Mouse (Mus musculus) MEL (cell line): ENCODE measurements at regions not wholly inside any gene's neighbourhood (a gene's known extent, or its start where the extent isn't known, plus 50 kb on each side); places are given as distances from the start of the nearest gene placed in this dataset.

Experiments
- DNase-seq: peaks from one replicate; pipeline ENCODE4 v3.0.0; 2011; ENCODE audit warnings: low read depth, low spot score
- H3K27ac ChIP-seq: 2 replicates; pipeline ENCODE4 v1.5.1; 2012; ENCODE audit warnings: low read depth, mild to moderate bottlenecking, control low read depth, low read length, moderate library complexity; ENCODE audit not compliant: control insufficient read depth
- H3K27me3 ChIP-seq, 2 experiments: fragments of 150-350 bp in 1 of 2; sonication (generic) in 1 of 2; 2 replicates each; pipeline ENCODE4 v1.6.1; 2012; ENCODE audit warnings: low read length in 2 of 2, mild to moderate bottlenecking in 2 of 2, improper control_type of control experiment in 1 of 2, moderate library complexity in 1 of 2; ENCODE audit not compliant: insufficient read depth in 2 of 2, control insufficient read depth in 1 of 2
- H3K36me3 ChIP-seq, 2 experiments: 2 replicates each; pipeline ENCODE4 v1.6.1; 2012 to 2014; ENCODE audit warnings: low read length in 2 of 2, improper control_type of control experiment in 1 of 2, inconsistent platforms in 1 of 2, mild to moderate bottlenecking in 1 of 2; ENCODE audit not compliant: insufficient read depth in 2 of 2, control insufficient read depth in 1 of 2
- H3K4me1 ChIP-seq, 2 experiments: fragments of 150-350 bp in 1 of 2; sonication (generic) in 1 of 2; 2 replicates each; pipeline ENCODE4 v1.6.1; 2012; ENCODE audit warnings: low read length in 2 of 2, improper control_type of control experiment in 1 of 2, mild to moderate bottlenecking in 1 of 2; ENCODE audit not compliant: insufficient read depth in 2 of 2, control insufficient read depth in 1 of 2
- H3K4me3 ChIP-seq, 2 experiments: fragments of 150-350 bp in 1 of 2; sonication (generic) in 1 of 2; 2 replicates each; pipeline ENCODE4 v1.5.1; 2012; ENCODE audit warnings: low read depth in 2 of 2, low read length in 2 of 2, mild to moderate bottlenecking in 2 of 2, moderate library complexity in 2 of 2, control low read depth in 1 of 2, improper control_type of control experiment in 1 of 2; ENCODE audit not compliant: control insufficient read depth in 1 of 2, insufficient read depth in 1 of 2
- H3K79me2 ChIP-seq: 2 replicates; pipeline ENCODE4 v1.6.1; 2012; ENCODE audit warnings: mild to moderate bottlenecking, low read length, moderate library complexity; ENCODE audit not compliant: control insufficient read depth, poor library complexity, insufficient read depth
- H3K9ac ChIP-seq: 2 replicates; pipeline ENCODE4 v1.6.1; 2012; ENCODE audit warnings: low read depth, mild to moderate bottlenecking, control low read depth, low read length, moderate library complexity; ENCODE audit not compliant: control insufficient read depth, poor library complexity, severe bottlenecking
- H3K9me3 ChIP-seq: fragments of 150-350 bp; sonication (generic); replicated peaks from 2 replicates; pipeline ENCODE4 v1.6.1; 2012; ENCODE audit warnings: mild to moderate bottlenecking, low read length, improper control_type of control experiment, moderate library complexity; ENCODE audit not compliant: insufficient read depth
- CTCF ChIP-seq, 3 experiments: IDR thresholded peaks in 2 of 3; conservative IDR thresholded peaks in 1 of 3; 2 replicates each; pipeline ENCODE4 v1.5.1; 2011 to 2012; ENCODE audit warnings: low read length in 3 of 3, low read depth in 2 of 3, mild to moderate bottlenecking in 2 of 3, improper control_type of control experiment in 1 of 3, inconsistent platforms in 1 of 3, mixed read lengths in 1 of 3, moderate library complexity in 1 of 3; ENCODE audit not compliant: control insufficient read depth in 1 of 3, insufficient read depth in 1 of 3, poor library complexity in 1 of 3, severe bottlenecking in 1 of 3
- EP300 ChIP-seq, 2 experiments: IDR thresholded peaks; 2 replicates each; pipeline ENCODE4 v1.6.1; 2011; ENCODE audit warnings: improper control_type of control experiment in 2 of 2, low read length in 2 of 2, low read depth in 1 of 2, mild to moderate bottlenecking in 1 of 2
- ETS1 ChIP-seq: IDR thresholded peaks from 2 replicates; pipeline ENCODE4 v1.6.1; 2012; ENCODE audit warnings: low read depth, mild to moderate bottlenecking, inconsistent platforms, low read length, improper control_type of control experiment, moderate library complexity
- JUND ChIP-seq: IDR thresholded peaks from 2 replicates; pipeline ENCODE4 v1.6.1; 2011; ENCODE audit warnings: low read depth, mild to moderate bottlenecking, improper control_type of control experiment, low read length
- KAT2A ChIP-seq: conservative IDR thresholded peaks from 2 replicates; pipeline ENCODE4 v1.6.1; 2012; ENCODE audit warnings: low read depth, low read length, improper control_type of control experiment, inconsistent platforms
- MXI1 ChIP-seq: IDR thresholded peaks from 2 replicates; pipeline ENCODE4 v1.6.1; 2011; ENCODE audit warnings: mild to moderate bottlenecking, low read depth, low read length, improper control_type of control experiment
- MYB ChIP-seq: IDR thresholded peaks from 2 replicates; pipeline ENCODE4 v1.6.1; 2011; ENCODE audit warnings: mild to moderate bottlenecking, low read depth, low read length, improper control_type of control experiment
- NELFE ChIP-seq: IDR thresholded peaks from 2 replicates; pipeline ENCODE4 v1.6.1; 2011; ENCODE audit warnings: low read depth, low read length, improper control_type of control experiment
- RAD21 ChIP-seq: IDR thresholded peaks from 2 replicates; pipeline ENCODE4 v1.6.1; 2011; ENCODE audit warnings: mild to moderate bottlenecking, low read depth, low read length, improper control_type of control experiment
- SMC3 ChIP-seq: IDR thresholded peaks from 2 replicates; pipeline ENCODE4 v1.6.1; 2011; ENCODE audit warnings: low read depth, low read length, improper control_type of control experiment
- TAL1 ChIP-seq: IDR thresholded peaks from 2 replicates; pipeline ENCODE4 v1.6.1; 2012; ENCODE audit warnings: mild to moderate bottlenecking, inconsistent platforms, low read length, moderate library complexity, mixed read lengths
- TCF12 ChIP-seq: IDR thresholded peaks from 2 replicates; pipeline ENCODE4 v1.6.1; 2014; ENCODE audit warnings: low read depth, mild to moderate bottlenecking, inconsistent platforms, low read length, improper control_type of control experiment, moderate library complexity
- USF2 ChIP-seq, 2 experiments: IDR thresholded peaks; 2 replicates each; pipeline ENCODE4 v1.6.1; 2011 to 2012; ENCODE audit warnings: improper control_type of control experiment in 2 of 2, low read length in 2 of 2, borderline replicate concordance in 1 of 2, inconsistent platforms in 1 of 2, low read depth in 1 of 2, mild to moderate bottlenecking in 1 of 2; ENCODE audit not compliant: insufficient read depth in 1 of 2
- ZMIZ1 ChIP-seq: IDR thresholded peaks from 2 replicates; pipeline ENCODE4 v1.6.1; 2012; ENCODE audit warnings: low read depth, mild to moderate bottlenecking, inconsistent platforms, low read length, improper control_type of control experiment, moderate library complexity

GRCm38 (mm10) chr17:9282333-9283176 lies 139.3 kb upstream of the Gm17728 start:
- no peak overlapping the region for H3K4me3 ChIP-seq
- H3K27me3 ChIP-seq, result no peaks in the 10 kb centered on the region
- peak; percentile 56; the same call in 1 of the 2 replicates for TF ChIP-seq TCF12
- TF ChIP-seq MXI1, result no peak
- TF ChIP-seq MYB, result no peak
- TF ChIP-seq TAL1, result no peak
- peak in 1 of 2 experiments; percentile 60; a peak in 1 of 4 replicates for TF ChIP-seq EP300 (IDR thresholded peaks at IDR 0.05; ENCODE audit: low read depth in 1 of 2, low read length in 2 of 2)
- no peak for TF ChIP-seq JUND
- no peak for TF ChIP-seq KAT2A
- TF ChIP-seq ETS1, result peak; percentile 38; the same call in 1 of the 2 replicates
- no peak for TF ChIP-seq SMC3
- TF ChIP-seq NELFE, result no peak
- DNase-seq, result peak; percentile 7
- H3K9me3 ChIP-seq, result no peaks in the 10 kb centered on the region
- no peaks in the 10 kb centered on the region for H3K4me1 ChIP-seq
- H3K9ac ChIP-seq, result no peak overlapping the region
- H3K27ac ChIP-seq, result no peak overlapping the region
- H3K36me3 ChIP-seq, result no peaks in the 10 kb centered on the region
- H3K79me2 ChIP-seq, result no peaks in the 10 kb centered on the region

DNA sequence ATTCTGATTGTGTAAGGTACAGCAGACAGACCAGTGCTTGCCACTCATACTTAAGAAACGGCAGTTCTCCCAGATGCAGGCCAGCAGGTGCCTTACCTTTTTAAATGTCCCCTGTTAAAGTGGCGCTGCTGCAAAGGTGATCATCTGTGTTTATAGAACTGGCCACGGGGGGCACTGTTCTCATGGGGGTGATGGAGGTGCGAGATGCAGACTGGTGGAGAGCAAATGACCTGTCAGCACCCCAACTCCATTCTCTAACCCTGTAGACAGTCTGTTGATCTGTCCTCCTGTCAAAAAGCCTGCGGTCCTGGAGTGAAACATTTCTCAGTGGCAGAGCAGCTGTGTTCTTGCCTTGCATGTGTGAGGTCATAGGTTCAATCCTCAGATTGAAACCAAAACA lies 135.4 kb upstream of the Gm17728 start:
- Histone ChIP-seq H3K79me2 (no peaks in the 10 kb centered on the region), H3K4me3 (no peak overlapping the region), H3K9ac (no peak overlapping the region), H3K9me3 (no peaks in the 10 kb centered on the region), H3K27ac (no peak overlapping the region), H3K36me3 (no peaks in the 10 kb centered on the region), H3K4me1 (no peaks in the 10 kb centered on the region), H3K27me3 (no peaks in the 10 kb centered on the region)
- peak in 2 of 3 experiments; percentile 42 to 58; a peak in 4 of 6 replicates for TF ChIP-seq CTCF (IDR thresholded peaks at IDR 0.05 in 2 of 3, conservative IDR thresholded peaks at IDR 0.05 in 1 of 3; ENCODE audit: control insufficient read depth in 1 of 3, insufficient read depth in 1 of 3, low read depth in 2 of 3, low read length in 3 of 3, poor library complexity in 1 of 3, severe bottlenecking in 1 of 3)
- no peak for TF ChIP-seq RAD21
- no peak for TF ChIP-seq TAL1
- TF ChIP-seq USF2 (IDR thresholded peaks at IDR 0.05; ENCODE audit: borderline replicate concordance in 1 of 2, insufficient read depth in 1 of 2, low read depth in 1 of 2, low read length in 2 of 2), result no peak
- no peak for TF ChIP-seq ZMIZ1
- peak; percentile 13 for DNase-seq
